Mouse (Mus musculus) midbrain, embryonic 12.5 days (tissue): ENCODE measurements at regions not wholly inside any gene's neighbourhood (a gene's known extent, or its start where the extent isn't known, plus 50 kb on each side); places are given as distances from the start of the nearest gene placed in this dataset.

ENCODE experiments used
- ATAC-seq: fragments of 200-750 bp; cut with Nextera tagmentation; 2 replicates; pipeline ENCODE4 v1.8.0; 2017; ENCODE audit warnings: low read depth, moderate TSS enrichment, moderate library complexity; ENCODE audit not compliant: low FRiP score
- H3K27ac ChIP-seq: fragments of 300-500 bp; sonication (generic); replicated peaks from 2 replicates; pipeline ENCODE4 v1.5.1; 2016; ENCODE audit warnings: mild to moderate bottlenecking
- H3K27me3 ChIP-seq: fragments of 300-500 bp; sonication (generic); 2 replicates; pipeline ENCODE4 v1.6.1; 2016; ENCODE audit warnings: mild to moderate bottlenecking
- H3K36me3 ChIP-seq: fragments of 300-500 bp; sonication (generic); 2 replicates; pipeline ENCODE4 v1.6.1; 2016
- H3K4me1 ChIP-seq: fragments of 300-500 bp; sonication (generic); 2 replicates; pipeline ENCODE4 v1.6.1; 2016
- H3K4me2 ChIP-seq: fragments of 300-500 bp; sonication (generic); replicated peaks from 2 replicates; pipeline ENCODE4 v1.6.1; 2016; ENCODE audit warnings: mild to moderate bottlenecking, moderate library complexity
- H3K4me3 ChIP-seq: fragments of 300-500 bp; sonication (generic); 2 replicates; pipeline ENCODE4 v1.5.1; 2016; ENCODE audit warnings: mild to moderate bottlenecking
- H3K9ac ChIP-seq: fragments of 300-500 bp; sonication (generic); replicated peaks from 2 replicates; pipeline ENCODE4 v1.6.1; 2016; ENCODE audit warnings: mild to moderate bottlenecking, moderate library complexity
- H3K9me3 ChIP-seq: fragments of 300-500 bp; sonication (generic); 2 replicates; pipeline ENCODE4 v1.6.1; 2016; ENCODE audit warnings: mild to moderate bottlenecking
- WGBS: fragments of 180-500 bp; shearing (Covaris S2); methylation state at CpG from one replicate; pipeline ENCODE4 v1.1.7; 2016; 5-methylcytosine and 5-hydroxymethylcytosine counted together

DNA sequence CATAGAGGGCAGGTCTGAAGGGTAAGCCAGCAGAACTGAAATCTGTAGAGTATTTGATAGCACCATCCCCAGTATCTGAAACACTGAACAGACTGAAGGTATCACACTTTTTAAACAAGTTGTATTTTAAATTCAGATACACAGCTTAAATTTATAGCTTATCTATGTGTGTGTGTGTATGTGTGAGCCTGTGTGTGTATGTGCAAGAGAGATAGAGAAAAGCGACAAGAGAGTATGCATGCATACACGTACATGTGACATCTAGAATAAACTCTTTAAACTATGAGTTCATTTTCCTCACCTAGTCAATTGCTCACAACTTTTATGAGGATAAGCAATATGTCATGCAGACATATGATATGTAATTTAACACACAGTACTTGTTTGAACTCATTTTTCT lies 588.7 kb downstream of the Cetn3 start:
- ATAC-seq, result no peak
- WGBS, result 93% methylated on average over 2 of the region's 2 CpGs
- no peaks in the 10 kb centered on the region for H3K36me3 ChIP-seq

DNA sequence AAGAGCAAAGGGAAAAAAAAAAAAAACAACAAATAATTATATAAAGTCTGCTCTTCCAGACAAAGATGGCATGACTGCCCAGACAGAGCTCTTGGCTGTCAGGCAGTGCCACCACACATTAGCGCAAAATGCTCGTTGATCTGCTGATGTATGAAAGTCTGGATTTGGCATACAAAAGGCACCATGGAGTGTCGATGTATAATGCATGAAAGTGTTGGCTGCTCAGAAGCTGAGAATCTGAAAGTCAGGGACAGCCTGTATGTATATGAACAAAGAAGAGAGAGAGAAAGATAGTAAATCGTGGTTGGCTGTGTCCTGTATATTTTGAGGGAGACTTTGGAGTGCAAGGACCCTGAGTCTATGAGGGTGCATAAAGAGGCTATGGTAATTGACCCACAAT lies 589.7 kb downstream of the Cetn3 start:
- no peaks in the 10 kb centered on the region for H3K36me3 ChIP-seq
- peak; percentile 84 for ATAC-seq
- no peaks in the 10 kb centered on the region for H3K27me3 ChIP-seq
- no peak overlapping the region for H3K4me2 ChIP-seq
- H3K4me3 ChIP-seq, result no peak overlapping the region
- H3K4me1 ChIP-seq, result no peaks in the 10 kb centered on the region
- no peaks in the 10 kb centered on the region for H3K9me3 ChIP-seq
- 65% methylated on average over 4 of the region's 4 CpGs for WGBS
- no peak overlapping the region for H3K27ac ChIP-seq
- no peak overlapping the region for H3K9ac ChIP-seq

More for the DNA sequence above, 588.7 kb downstream of the Cetn3 start:
- Histone ChIP-seq H3K4me1 (no peaks in the 10 kb centered on the region), H3K4me3 (no peak overlapping the region), H3K27ac (no peak overlapping the region), H3K4me2 (no peak overlapping the region), H3K9ac (no peak overlapping the region), H3K27me3 (no peaks in the 10 kb centered on the region), H3K9me3 (no peaks in the 10 kb centered on the region)

DNA sequence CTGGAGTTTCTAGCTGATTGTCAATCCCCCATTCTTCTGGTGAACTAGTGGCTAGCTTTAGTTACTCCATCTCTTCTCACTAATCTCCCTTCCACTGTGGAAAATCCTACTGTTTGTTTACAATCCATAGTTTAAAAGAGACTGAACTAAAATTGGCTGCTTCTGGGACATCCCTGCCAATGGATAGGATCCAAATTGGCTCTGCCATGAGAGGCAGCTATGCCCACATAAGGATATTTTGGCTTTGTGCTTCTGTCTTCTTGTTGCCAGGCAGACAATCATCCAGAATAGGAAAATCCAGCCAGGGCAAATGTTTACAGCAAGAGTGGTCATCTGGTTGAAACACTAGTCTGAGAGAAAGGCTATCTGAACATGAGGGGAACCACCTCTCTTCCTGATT lies 610.0 kb downstream of the Cetn3 start:
- Histone ChIP-seq H3K4me3 (no peak overlapping the region), H3K4me2 (no peak overlapping the region), H3K36me3 (no peaks in the 10 kb centered on the region), H3K9ac (no peak overlapping the region), H3K27me3 (no peaks in the 10 kb centered on the region), H3K4me1 (no peaks in the 10 kb centered on the region), H3K9me3 (no peaks in the 10 kb centered on the region), H3K27ac (no peak overlapping the region)
- no peak for ATAC-seq

DNA sequence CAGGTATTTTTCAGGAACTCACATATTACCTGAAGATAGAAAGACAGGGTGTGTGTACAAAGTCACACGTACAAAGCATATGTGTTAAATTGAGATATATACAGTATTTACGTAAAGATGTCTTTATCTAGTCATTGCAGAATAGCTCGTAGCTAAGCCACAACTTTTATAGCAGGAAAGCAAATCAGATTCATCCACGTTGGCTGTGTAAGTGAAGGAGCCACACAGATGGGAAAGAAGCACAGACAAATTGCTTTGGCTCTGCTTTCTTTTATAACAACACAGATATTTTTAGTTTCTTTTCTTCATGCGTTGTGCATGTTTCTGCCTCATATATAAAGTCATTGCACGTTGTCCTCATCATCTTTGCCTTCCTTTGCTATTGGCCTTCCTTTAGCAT lies 610.6 kb downstream of the Cetn3 start:
- H3K4me2 ChIP-seq, result no peak overlapping the region
- H3K4me1 ChIP-seq, result no peaks in the 10 kb centered on the region
- no peak overlapping the region for H3K4me3 ChIP-seq
- H3K36me3 ChIP-seq, result no peaks in the 10 kb centered on the region
- WGBS, result 86% methylated on average over 6 of the region's 6 CpGs
- H3K27ac ChIP-seq, result no peak overlapping the region
- H3K9me3 ChIP-seq, result no peaks in the 10 kb centered on the region
- no peaks in the 10 kb centered on the region for H3K27me3 ChIP-seq
- no peak for ATAC-seq
- H3K9ac ChIP-seq, result no peak overlapping the region

DNA sequence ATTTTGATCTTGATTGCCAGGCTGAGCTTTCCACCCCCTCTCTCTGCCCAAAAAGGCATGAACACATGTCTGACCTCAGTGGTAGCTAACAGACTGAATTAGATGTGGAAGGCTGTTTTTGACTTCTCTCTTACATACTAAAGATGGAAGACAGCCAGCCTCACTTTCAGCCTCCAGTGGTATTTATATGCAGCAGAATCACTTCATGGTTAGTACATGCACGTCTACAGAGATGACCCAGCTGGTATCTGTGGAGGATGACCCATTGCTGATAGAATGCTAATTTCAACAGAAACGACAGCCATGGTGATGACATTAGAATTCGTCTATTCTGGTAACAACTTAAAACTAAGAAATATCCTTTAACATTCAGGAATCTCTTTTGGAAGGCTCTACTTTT lies 630.8 kb downstream of the Cetn3 start:
- Histone ChIP-seq H3K9me3 (no peaks in the 10 kb centered on the region), H3K27ac (no peak overlapping the region), H3K36me3 (no peaks in the 10 kb centered on the region), H3K9ac (no peak overlapping the region), H3K4me2 (no peak overlapping the region), H3K4me3 (no peak overlapping the region), H3K27me3 (no peaks in the 10 kb centered on the region), H3K4me1 (no peaks in the 10 kb centered on the region)
- 86% methylated on average over 3 of the region's 3 CpGs for WGBS
- no peak for ATAC-seq

DNA sequence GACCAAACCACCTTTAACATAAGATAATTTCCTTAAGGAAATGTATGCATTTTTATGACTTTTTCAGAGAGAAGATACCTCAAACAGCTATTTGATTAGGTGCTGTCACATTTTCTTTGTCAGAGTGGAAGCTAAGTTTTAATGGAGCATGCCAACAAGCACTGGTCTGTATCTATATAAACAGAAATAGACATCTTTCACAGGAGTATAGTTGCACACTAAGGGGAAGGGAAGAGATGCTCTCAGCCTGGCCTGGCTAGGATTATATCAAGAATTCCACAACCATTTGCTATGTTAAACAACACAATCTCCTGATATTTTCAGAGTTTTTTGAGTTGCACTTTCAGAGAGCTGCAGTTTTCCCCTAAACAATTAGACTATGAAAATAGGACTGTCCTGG lies 638.1 kb downstream of the Cetn3 start:
- Histone ChIP-seq H3K27ac (no peak overlapping the region), H3K36me3 (no peaks in the 10 kb centered on the region), H3K4me1 (peaks cover 2% of the 10 kb centered on the region; the same call in 1 of the 2 replicates), H3K4me2 (no peak overlapping the region), H3K9ac (no peak overlapping the region), H3K9me3 (no peaks in the 10 kb centered on the region), H3K4me3 (no peak overlapping the region), H3K27me3 (no peaks in the 10 kb centered on the region)
- no peak for ATAC-seq

DNA sequence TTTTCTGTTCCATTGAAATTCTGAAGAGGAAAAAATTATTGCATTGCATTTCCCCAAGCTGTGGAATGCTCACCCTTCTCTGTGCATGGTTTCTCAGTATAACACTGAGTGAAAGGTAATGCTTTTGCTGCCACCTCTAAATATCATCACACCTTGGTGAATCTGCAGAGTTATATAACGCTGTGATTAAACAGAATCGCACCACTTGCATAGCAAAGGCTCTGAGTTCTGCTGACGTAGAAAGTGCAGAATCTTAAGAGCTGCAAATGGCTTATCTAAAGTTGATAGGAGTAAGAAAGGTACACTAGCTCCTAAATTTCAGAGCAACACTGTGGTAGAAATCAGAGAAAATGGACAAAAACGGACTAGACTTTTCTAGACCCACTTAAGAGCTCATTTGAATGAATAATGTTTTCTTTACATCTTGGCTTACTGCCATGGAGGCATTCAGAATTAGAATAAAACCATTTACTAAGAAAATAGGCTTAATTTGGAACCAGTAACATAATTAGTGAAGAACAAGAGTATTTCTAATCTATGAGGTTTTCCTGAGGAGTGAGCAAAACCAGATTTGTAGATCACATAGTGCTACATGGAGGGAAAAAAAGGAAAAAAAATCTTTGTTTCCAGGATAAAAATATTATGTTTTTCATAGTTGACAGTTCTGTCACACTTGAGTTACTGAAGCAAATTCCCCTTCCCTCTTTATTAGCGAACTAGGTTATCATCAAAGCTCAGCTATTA lies 641.2 kb downstream of the Cetn3 start:
- no peak for ATAC-seq
- WGBS, result 82% methylated on average over 5 of the region's 5 CpGs

DNA sequence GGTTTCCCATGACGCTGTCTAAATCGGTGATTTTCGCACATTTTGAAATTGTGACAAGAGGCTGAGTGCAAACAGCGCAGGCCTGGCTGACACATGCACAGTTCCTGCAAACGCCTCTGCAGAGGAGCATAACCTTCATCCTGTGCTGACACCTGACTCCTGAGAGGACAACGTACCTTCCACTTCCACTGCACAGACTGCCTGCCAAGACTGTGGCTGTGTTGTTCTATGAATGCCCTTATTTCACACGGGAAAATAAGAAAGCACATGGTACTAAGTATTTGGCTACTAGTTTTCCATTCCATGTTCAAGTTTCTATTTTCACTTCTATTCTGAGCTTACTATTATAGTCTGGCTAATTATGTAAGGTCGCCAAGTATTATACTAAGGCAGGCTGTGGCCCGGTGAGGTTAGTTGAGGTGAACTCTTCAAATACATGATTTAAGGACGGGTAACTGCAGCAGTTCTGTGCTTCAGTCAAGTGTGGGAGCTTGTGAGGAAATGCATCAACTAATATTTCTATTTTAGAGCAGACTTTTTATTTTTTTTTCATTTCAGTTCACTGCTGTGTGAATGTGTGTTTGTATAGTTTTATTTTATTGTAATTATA lies 642.0 kb downstream of the Cetn3 start:
- Histone ChIP-seq H3K4me3 (no peak overlapping the region), H3K4me1 (peaks cover 2% of the 10 kb centered on the region; the same call in 1 of the 2 replicates), H3K27me3 (no peaks in the 10 kb centered on the region), H3K27ac (no peak overlapping the region), H3K9ac (no peak overlapping the region), H3K36me3 (no peaks in the 10 kb centered on the region), H3K4me2 (no peak overlapping the region), H3K9me3 (no peaks in the 10 kb centered on the region)
- ATAC-seq, result no peak
- 86% methylated on average over 10 of the region's 10 CpGs for WGBS

More for the DNA sequence above, 641.2 kb downstream of the Cetn3 start:
- H3K4me3 ChIP-seq, result no peak overlapping the region
- H3K9me3 ChIP-seq, result no peaks in the 10 kb centered on the region
- H3K4me1 ChIP-seq, result peaks cover 2% of the 10 kb centered on the region; the same call in 1 of the 2 replicates
- H3K27me3 ChIP-seq, result no peaks in the 10 kb centered on the region
- no peaks in the 10 kb centered on the region for H3K36me3 ChIP-seq
- H3K4me2 ChIP-seq, result no peak overlapping the region
- H3K9ac ChIP-seq, result no peak overlapping the region
- no peak overlapping the region for H3K27ac ChIP-seq

DNA sequence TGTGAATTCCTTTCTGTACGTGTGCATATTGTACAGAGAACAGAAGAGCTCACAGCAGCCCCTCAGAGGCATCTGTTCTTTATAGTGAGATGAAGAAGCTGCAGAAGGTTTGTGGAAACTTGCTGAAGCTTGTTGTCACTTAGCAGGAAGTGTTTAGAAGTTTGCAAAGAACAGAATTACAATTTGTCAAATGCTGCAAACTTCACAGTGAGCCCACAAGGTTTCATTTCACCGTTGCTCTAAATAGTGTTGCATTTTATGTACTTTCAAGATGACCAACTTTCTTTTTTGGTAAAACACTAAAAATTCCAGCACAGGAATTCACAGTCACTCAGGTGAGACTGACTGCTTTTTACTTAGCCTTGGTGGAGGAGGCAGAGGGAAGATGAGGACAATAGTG lies 649.5 kb downstream of the Cetn3 start:
- Histone ChIP-seq H3K36me3 (no peaks in the 10 kb centered on the region), H3K4me3 (no peak overlapping the region), H3K27ac (no peak overlapping the region), H3K4me2 (no peak overlapping the region), H3K9me3 (no peaks in the 10 kb centered on the region), H3K27me3 (no peaks in the 10 kb centered on the region), H3K4me1 (no peaks in the 10 kb centered on the region), H3K9ac (no peak overlapping the region)
- WGBS, result 77% methylated on average over 2 of the region's 2 CpGs
- ATAC-seq, result no peak

DNA sequence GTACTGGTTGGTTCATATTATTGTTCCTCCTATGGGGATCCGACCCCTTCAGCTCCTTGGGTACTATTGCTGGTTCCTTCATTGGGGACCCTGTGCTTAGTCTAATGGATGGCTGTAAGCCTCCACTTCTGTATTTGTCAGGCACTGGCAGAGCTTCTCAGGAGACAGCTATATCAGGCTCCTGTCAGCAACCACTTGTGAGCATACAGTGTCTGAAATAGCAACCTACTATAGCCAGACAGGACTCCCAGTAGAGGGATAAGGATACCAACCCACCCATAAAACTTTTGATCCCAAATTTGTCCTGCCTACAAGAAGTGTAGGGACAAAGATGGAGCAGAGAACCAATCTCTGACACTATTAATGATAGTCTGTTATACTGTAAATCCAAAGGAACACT lies 656.4 kb downstream of the Cetn3 start:
- Histone ChIP-seq H3K27ac (no peak overlapping the region), H3K4me2 (no peak overlapping the region), H3K9ac (no peak overlapping the region), H3K27me3 (no peaks in the 10 kb centered on the region), H3K4me3 (no peak overlapping the region), H3K36me3 (no peaks in the 10 kb centered on the region), H3K9me3 (no peaks in the 10 kb centered on the region), H3K4me1 (no peaks in the 10 kb centered on the region)
- no peak for ATAC-seq
- WGBS, result 83% methylated on average over 1 of the region's 1 CpGs

DNA sequence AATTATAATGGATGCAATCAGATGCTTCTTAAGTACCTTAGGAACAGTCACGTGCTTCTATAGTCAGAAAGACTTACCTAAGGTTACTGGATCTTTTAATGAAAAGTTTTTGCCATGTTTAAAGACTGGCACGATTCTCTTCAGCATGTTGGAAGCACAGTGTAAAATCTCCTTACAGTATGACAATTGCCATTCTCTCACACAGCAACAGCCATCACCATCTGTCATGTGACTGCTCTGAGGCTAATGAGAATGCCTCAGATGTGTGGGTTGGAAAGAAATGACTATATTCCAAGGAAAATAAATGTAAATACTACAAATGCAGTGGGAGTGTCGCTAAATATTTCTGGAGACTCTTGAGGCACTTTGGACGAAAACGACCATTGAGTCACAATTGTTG lies 670.8 kb downstream of the Cetn3 start:
- Histone ChIP-seq H3K27me3 (no peaks in the 10 kb centered on the region), H3K9ac (no peak overlapping the region), H3K4me2 (no peak overlapping the region), H3K27ac (no peak overlapping the region), H3K9me3 (no peaks in the 10 kb centered on the region), H3K4me3 (no peak overlapping the region), H3K36me3 (no peaks in the 10 kb centered on the region), H3K4me1 (no peaks in the 10 kb centered on the region)
- ATAC-seq, result no peak
- WGBS, result 84% methylated on average over 5 of the region's 5 CpGs

DNA sequence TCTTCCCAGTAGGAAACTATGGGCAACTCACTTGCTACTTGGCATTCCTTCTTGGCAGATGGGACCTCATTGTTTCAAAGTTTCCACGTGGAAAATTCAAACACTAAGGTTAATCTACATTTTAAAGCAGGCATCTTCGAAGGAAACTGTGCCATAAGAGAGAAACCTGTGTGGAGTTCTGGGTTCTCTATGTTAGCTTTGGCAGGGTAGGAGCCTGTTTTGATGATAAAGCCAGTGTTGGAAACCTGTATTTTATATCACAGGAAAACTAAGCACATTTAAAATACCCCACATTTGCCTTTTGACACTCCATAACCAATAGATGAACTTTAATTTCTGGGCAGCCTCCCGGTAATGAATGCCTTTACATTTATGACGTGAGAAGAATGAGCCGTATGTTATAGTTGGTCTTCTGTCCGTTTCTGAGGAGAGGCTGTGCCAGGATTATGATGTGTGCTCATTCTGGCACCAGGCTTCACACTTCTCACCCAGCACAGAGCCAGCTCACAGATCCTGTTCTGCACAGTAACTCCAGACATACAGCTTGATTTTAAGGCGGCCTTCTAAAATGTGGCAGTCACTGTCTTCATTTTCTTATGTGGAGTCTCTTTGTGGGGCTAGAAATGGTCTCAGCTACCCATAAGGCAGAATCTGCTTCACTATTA lies 700.5 kb downstream of the Cetn3 start:
- no peak overlapping the region for H3K27ac ChIP-seq
- 80% methylated on average over 7 of the region's 7 CpGs for WGBS
- no peak overlapping the region for H3K4me2 ChIP-seq
- H3K27me3 ChIP-seq, result no peaks in the 10 kb centered on the region
- H3K4me3 ChIP-seq, result no peak overlapping the region
- ATAC-seq, result no peak
- H3K9ac ChIP-seq, result no peak overlapping the region
- no peaks in the 10 kb centered on the region for H3K36me3 ChIP-seq
- H3K4me1 ChIP-seq, result no peaks in the 10 kb centered on the region
- H3K9me3 ChIP-seq, result no peaks in the 10 kb centered on the region
